ENCODE assay signal across 28 mouse cellular contexts in the genomic region with DNA sequence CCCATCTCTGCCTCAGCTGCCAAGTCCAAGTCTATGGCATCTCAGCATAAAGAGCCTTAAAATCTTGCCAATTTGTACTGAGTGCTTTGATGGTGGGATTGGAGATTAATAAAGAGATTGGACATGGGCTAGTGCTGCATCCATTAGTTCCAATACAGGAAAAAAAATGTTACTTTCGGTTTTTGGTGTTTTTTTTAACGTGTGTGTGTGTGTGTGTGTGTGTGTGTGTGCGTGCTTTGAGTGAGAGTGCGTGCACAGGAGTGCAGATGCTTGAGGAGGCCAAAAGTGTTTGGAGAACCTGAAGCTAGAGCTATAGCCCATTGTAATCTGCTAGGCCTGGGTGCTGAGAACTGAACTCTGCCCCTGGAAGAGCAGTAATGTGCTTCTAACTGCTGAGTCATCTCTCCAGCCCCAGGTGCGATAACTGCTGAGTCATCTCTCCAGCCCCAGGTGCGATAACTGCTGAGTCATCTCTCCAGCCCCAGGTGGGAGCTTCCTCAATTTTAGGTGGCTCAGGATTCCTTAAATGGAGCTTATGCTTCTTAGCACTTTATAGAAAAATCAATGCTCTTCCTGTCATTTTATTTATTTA.
DNase-seq lines count a peak whose midpoint lies in the region; ATAC-seq and TF ChIP-seq lines count a peak whose summit lies in the region.
"Had no signal": no experiment of that assay in that cellular context is flagged by ENCODE, and none has a peak within 500 bp of the region (broad histone marks: within the 10 kb centered on the region; RNA-seq: fewer than 3 reads in every experiment).

No protein-coding gene starts in this region.

- TF ChIP-seq EP300 in CH12.LX (IDR thresholded peaks at IDR 0.05; ENCODE audit: low read length): peak; percentile 92
- TF ChIP-seq EP300 in lung, postnatal 0 days (IDR thresholded peaks at IDR 0.05): no peak

- TF ChIP-seq CTCF in CH12.LX (conservative IDR thresholded peaks at IDR 0.05 in 1 of 2, IDR thresholded peaks at IDR 0.05 in 1 of 2; ENCODE audit: low read depth in 2 of 2, low read length in 2 of 2): no peak
- no peak for TF ChIP-seq CTCF in lung, postnatal 0 days (IDR thresholded peaks at IDR 0.05)

- no peak overlapping the region for H3K4me3 ChIP-seq in CH12.LX (replicated peaks in 1 of 3; ENCODE audit: low read depth in 2 of 3, low read length in 2 of 3, poor library complexity in 1 of 3)
- H3K4me3 ChIP-seq in intestine, embryonic 16.5 days (ENCODE audit: low read length): no peak overlapping the region
- no peak overlapping the region for H3K4me3 ChIP-seq in midbrain, embryonic 10.5 days
- no peak overlapping the region for H3K4me3 ChIP-seq in lung, postnatal 0 days (ENCODE audit: low read depth, low read length)
- H3K4me3 ChIP-seq: embryonic facial prominence, embryonic 13.5 days; forebrain, embryonic 10.5 days; layer of hippocampus, adult 2 months; left cerebral cortex, adult 2 months had no signal

- peaks cover 0 to 13% of the 10 kb centered on the region in 2 experiments for H3K36me3 ChIP-seq in CH12.LX (replicated peaks in 1 of 2; ENCODE audit: control insufficient read depth in 1 of 2, insufficient read depth in 1 of 2, low read length in 1 of 2)
- no peaks in the 10 kb centered on the region for H3K36me3 ChIP-seq in intestine, embryonic 16.5 days (ENCODE audit: control insufficient read depth, insufficient read depth, low read length)
- H3K36me3 ChIP-seq in midbrain, embryonic 10.5 days: no peaks in the 10 kb centered on the region
- no peaks in the 10 kb centered on the region for H3K36me3 ChIP-seq in lung, postnatal 0 days (ENCODE audit: insufficient read depth, low read length)
- H3K36me3 ChIP-seq: embryonic facial prominence, embryonic 13.5 days had no signal

- 0 out of 2 replicates have a peak, but pooled peaks cover 2% of the 10 kb centered on the region for H3K79me2 ChIP-seq in CH12.LX (replicated peaks; ENCODE audit: control insufficient read depth, extremely low read depth, insufficient read depth, poor library complexity, severe bottlenecking)

- no peak for TF ChIP-seq POLR2A in CH12.LX (IDR thresholded peaks at IDR 0.05; ENCODE audit: low read depth, low read length)

- peak overlapping the region; percentile 58; the same call in 1 of the 2 replicates for H3K9ac ChIP-seq in CH12.LX (ENCODE audit: insufficient read depth, low read depth)
- H3K9ac ChIP-seq in intestine, embryonic 16.5 days (ENCODE audit: low read depth, low read length): no peak overlapping the region
- H3K9ac ChIP-seq in lung, postnatal 0 days (replicated peaks; ENCODE audit: low read depth): no peak overlapping the region
- H3K9ac ChIP-seq: embryonic facial prominence, embryonic 13.5 days; hindbrain, embryonic 14.5 days had no signal

- in situ Hi-C loops in CH12.LX (cut with MboI; ENCODE audit: low pct_ligation_motif_present, low pct_unique_long_range_greater_than_20kb, low sequenced_read_pairs): no loop called here

- H3K27ac ChIP-seq in CH12.LX (ENCODE audit: insufficient read depth, low read depth): no peak overlapping the region
- no peak overlapping the region for H3K27ac ChIP-seq in intestine, embryonic 16.5 days (ENCODE audit: low read length)
- H3K27ac ChIP-seq in midbrain, embryonic 10.5 days (replicated peaks): no peak overlapping the region
- no peak overlapping the region for H3K27ac ChIP-seq in lung, postnatal 0 days (ENCODE audit: low read length)
- H3K27ac ChIP-seq: embryonic facial prominence, embryonic 13.5 days; forebrain, embryonic 10.5 days; hindbrain, embryonic 14.5 days; layer of hippocampus, adult 2 months; left cerebral cortex, adult 2 months; macrophage had no signal

- WGBS in intestine, embryonic 16.5 days: 92% methylated on average over 6 of the region's 6 CpGs
- 92% methylated on average over 6 of the region's 6 CpGs for WGBS in midbrain, embryonic 10.5 days
- WGBS in lung, postnatal 0 days: 83% methylated on average over 6 of the region's 6 CpGs

- peaks cover 12 to 66% of the 10 kb centered on the region in 2 experiments; a peak in 3 of 4 replicates for H3K4me1 ChIP-seq in CH12.LX (ENCODE audit: control insufficient read depth in 1 of 2, insufficient read depth in 2 of 2)
- H3K4me1 ChIP-seq in intestine, embryonic 16.5 days (ENCODE audit: control insufficient read depth, insufficient read depth, low read length): no peaks in the 10 kb centered on the region
- H3K4me1 ChIP-seq in midbrain, embryonic 10.5 days: no peaks in the 10 kb centered on the region
- no peaks in the 10 kb centered on the region for H3K4me1 ChIP-seq in lung, postnatal 0 days (ENCODE audit: insufficient read depth, low read depth, low read length)
- H3K4me1 ChIP-seq: embryonic facial prominence, embryonic 13.5 days; forebrain, embryonic 10.5 days had no signal

- dilution Hi-C loops in CH12.LX (cut with MboI; ENCODE audit: extremely low pct_ligation_motif_present, extremely low pct_unique_long_range_greater_than_20kb, low sequenced_read_pairs): no loop called here

- no peaks in the 10 kb centered on the region for H3K27me3 ChIP-seq in CH12.LX (replicated peaks)
- no peaks in the 10 kb centered on the region for H3K27me3 ChIP-seq in intestine, embryonic 16.5 days (replicated peaks; ENCODE audit: control insufficient read depth, insufficient read depth, low read length)
- no peaks in the 10 kb centered on the region for H3K27me3 ChIP-seq in midbrain, embryonic 10.5 days (ENCODE audit: low read depth, poor library complexity, severe bottlenecking)
- H3K27me3 ChIP-seq in lung, postnatal 0 days (replicated peaks; ENCODE audit: insufficient read depth, low read length): no peaks in the 10 kb centered on the region
- H3K27me3 ChIP-seq: embryonic facial prominence, embryonic 13.5 days had no signal

- no peak; the same call in 1 of the 2 replicates for TF ChIP-seq RAD21 in CH12.LX (IDR thresholded peaks at IDR 0.05; ENCODE audit: low read depth, low read length)

- peak overlapping the region; percentile 37 for H3K4me2 ChIP-seq in CH12.LX (ENCODE audit: insufficient read depth, low read depth, poor library complexity, severe bottlenecking)
- no peak overlapping the region for H3K4me2 ChIP-seq in intestine, embryonic 16.5 days (ENCODE audit: low read depth, low read length)
- H3K4me2 ChIP-seq in lung, postnatal 0 days (replicated peaks; ENCODE audit: low read depth, low read length): no peak overlapping the region
- H3K4me2 ChIP-seq: embryonic facial prominence, embryonic 13.5 days; hindbrain, embryonic 14.5 days had no signal

- no peaks in the 10 kb centered on the region for H3K9me3 ChIP-seq in CH12.LX (replicated peaks; ENCODE audit: low read length)
- H3K9me3 ChIP-seq in intestine, embryonic 16.5 days (ENCODE audit: control insufficient read depth, low read length): no peaks in the 10 kb centered on the region
- H3K9me3 ChIP-seq in midbrain, embryonic 10.5 days (replicated peaks): peaks cover 5% of the 10 kb centered on the region
- H3K9me3 ChIP-seq in lung, postnatal 0 days (ENCODE audit: low read length): no peaks in the 10 kb centered on the region

- DNase-seq in A20 (ENCODE audit: low read depth, low spot score): peak; percentile 65
- DNase-seq in CH12.LX (ENCODE audit: extremely low read depth): peak; percentile 57
- DNase-seq in R1 (ENCODE audit: low read depth, low spot score): peak; percentile 83
- no peak for DNase-seq in midbrain, embryonic 10.5 days (ENCODE audit: low spot score)
- no peak for DNase-seq in lung, postnatal 0 days (ENCODE audit: low spot score)
- no peak for DNase-seq in left cerebral cortex, postnatal 4 days
- DNase-seq in gastrocnemius, postnatal 14 days: no peak
- DNase-seq: adrenal gland, postnatal 36 days; cerebellum, adult 8-10 months; cerebellum, postnatal 25 days; embryo, embryonic 11 days; heart, postnatal 4 days; kidney, adult 2 months; kidney, postnatal 36 days; lung, adult 18-20 months; lung, postnatal 10 days; midbrain, embryonic 14.5 days; retina, postnatal 1 day; right cerebral cortex, postnatal 14 days; thymus, postnatal 14 days had no signal

- peak; percentile 48; the same call in 1 of the 2 replicates for ATAC-seq in intestine, embryonic 16.5 days
- ATAC-seq in lung, postnatal 0 days: no peak
- ATAC-seq: forebrain, embryonic 16.5 days had no signal

- intact Hi-C loops in left cerebral cortex, postnatal 4 days (cut with DNase I): no loop called here
- intact Hi-C loops in gastrocnemius, postnatal 14 days (cut with DNase I; ENCODE audit: low total_unique reads): no loop called here

TF ChIP-seq in CH12.LX, 34 proteins besides CTCF, POLR2A, EP300 and RAD21:
- TF ChIP-seq MAX (IDR thresholded peaks at IDR 0.05; ENCODE audit: low read length) (no peak), MEF2A (IDR thresholded peaks at IDR 0.05; ENCODE audit: borderline replicate concordance, low read depth, low read length) (peak; percentile 18; the same call in 1 of the 2 replicates), ETS1 (conservative IDR thresholded peaks at IDR 0.05; ENCODE audit: low read depth, low read length) (peak; percentile 89), JUN (IDR thresholded peaks at IDR 0.05; ENCODE audit: insufficient read depth, low read depth, low read length) (peak; percentile 82), JUND (conservative IDR thresholded peaks at IDR 0.05; ENCODE audit: low read depth, low read length) (peak; percentile 85), ZNF384 (IDR thresholded peaks at IDR 0.05; ENCODE audit: low read depth, low read length) (peak; percentile 70), BHLHE40 (IDR thresholded peaks at IDR 0.05; ENCODE audit: low read depth, low read length) (no peak; the same call in none of the 2 replicates), GABPA (IDR thresholded peaks at IDR 0.05; ENCODE audit: insufficient replicate concordance, low read depth, low read length) (0 out of 2 replicates have a peak, but pooled peaks have one; percentile 16), MAFK (IDR thresholded peaks at IDR 0.05; ENCODE audit: insufficient replicate concordance, low read length) (peak; percentile 99), IRF4 (IDR thresholded peaks at IDR 0.05; ENCODE audit: low read depth, low read length) (peak; percentile 87), RCOR1 (conservative IDR thresholded peaks at IDR 0.05; ENCODE audit: low read depth, low read length) (peak; percentile 57; the same call in 1 of the 2 replicates), ZKSCAN1 (IDR thresholded peaks at IDR 0.05; ENCODE audit: borderline replicate concordance, low read depth, low read length) (no peak), CHD2 (IDR thresholded peaks at IDR 0.05; ENCODE audit: low read length) (0 out of 2 replicates have a peak, but pooled peaks have one; percentile 29), E2F4 (IDR thresholded peaks at IDR 0.05; ENCODE audit: insufficient replicate concordance, low read depth, low read length) (no peak), TCF12 (IDR thresholded peaks at IDR 0.05; ENCODE audit: low read depth, low read length) (peak; percentile 97), UBTF (IDR thresholded peaks at IDR 0.05; ENCODE audit: low read depth, low read length) (no peak)

Comparison
In these comparisons a context has a peak if more than half of its experiments do, and no peak if none do; other contexts are left out.
1. DNase-seq: peak in A20 (single experiment), CH12.LX (single experiment) and R1 (single experiment); none in midbrain, embryonic 10.5 days (single experiment), lung, postnatal 0 days (single experiment), left cerebral cortex, postnatal 4 days (single experiment) and gastrocnemius, postnatal 14 days (single experiment).